Mouse (Mus musculus) hindbrain, embryonic 11.5 days (tissue): ENCODE results near the gene Rab11fip5. TPM values are rescaled to one million over a fixed set of nuclear protein-coding genes. Genes with fewer than 3 reads are reported as not detected.

Experiments used
- ATAC-seq: fragments of 200-750 bp; cut with Nextera tagmentation; 2 replicates; pipeline ENCODE4 v1.8.0; 2017; ENCODE audit warnings: mild to moderate bottlenecking, moderate TSS enrichment, moderate library complexity; ENCODE audit not compliant: low FRiP score
- DNase-seq: peaks from one replicate; pipeline ENCODE4 v3.0.0-alpha.2; 2015; ENCODE audit warnings: low spot score
- H3K27ac ChIP-seq: fragments of 300-500 bp; sonication (generic); 2 replicates; pipeline ENCODE4 v1.5.1; 2014; ENCODE audit warnings: mild to moderate bottlenecking, low read depth, low read length
- H3K27me3 ChIP-seq: fragments of 300-500 bp; sonication (generic); 2 replicates; pipeline ENCODE4 v1.6.1; 2014; ENCODE audit warnings: mild to moderate bottlenecking, low read length, moderate library complexity, mixed read lengths; ENCODE audit not compliant: control insufficient read depth, insufficient read depth
- H3K36me3 ChIP-seq: fragments of 300-500 bp; sonication (generic); 2 replicates; pipeline ENCODE4 v1.6.1; 2014; ENCODE audit warnings: mild to moderate bottlenecking, low read length, moderate library complexity, mixed read lengths; ENCODE audit not compliant: control insufficient read depth, insufficient read depth
- H3K4me1 ChIP-seq: fragments of 300-500 bp; sonication (generic); replicated peaks from 2 replicates; pipeline ENCODE4 v1.6.1; 2014; ENCODE audit warnings: low read length, mixed read lengths; ENCODE audit not compliant: control insufficient read depth, insufficient read depth
- H3K4me2 ChIP-seq: fragments of 300-500 bp; sonication (generic); replicated peaks from 2 replicates; pipeline ENCODE4 v1.6.1; 2014; ENCODE audit warnings: mild to moderate bottlenecking, low read depth, low read length
- H3K4me3 ChIP-seq: fragments of 300-500 bp; sonication (generic); 2 replicates; pipeline ENCODE4 v1.5.1; 2014; ENCODE audit warnings: low read depth, low read length
- H3K9ac ChIP-seq: fragments of 300-500 bp; sonication (generic); 2 replicates; pipeline ENCODE4 v1.6.1; 2014; ENCODE audit warnings: low read depth, low read length
- H3K9me3 ChIP-seq: fragments of 300-500 bp; sonication (generic); 2 replicates; pipeline ENCODE4 v1.6.1; 2016; ENCODE audit warnings: low read length; ENCODE audit not compliant: control insufficient read depth
- WGBS: fragments of 180-500 bp; shearing (Covaris S2); extraction: QIAGEN DNeasy Blood & Tissue Kit; methylation state at CpG from one replicate; pipeline ENCODE4 v1.1.7; 2014; 5-methylcytosine and 5-hydroxymethylcytosine counted together
- polyA plus RNA-seq: library from polyadenylated mRNA; unstranded; fragments of >200 nt; fragmentation: Nextera tagmentation; extraction: Ambion mirVana; gene quantifications from 2 replicates; pipeline ENCODE4 v1.2.1, GENCODE M21; 2014

The Rab11fip5 gene
- polyA plus RNA-seq, 1 experiment from 2014 or later, result 4.6 TPM

- Histone ChIP-seq H3K9ac (no peak overlapping the region), H3K4me3 (no peak overlapping the region), H3K27ac (no peak overlapping the region), H3K27me3 (0 out of 2 replicates have a peak, but pooled peaks cover 5% of the 10 kb centered on the region), H3K4me2 (no peak overlapping the region), H3K9me3 (no peaks in the 10 kb centered on the region), H3K4me1 (no peaks in the 10 kb centered on the region), H3K36me3 (no peaks in the 10 kb centered on the region)
- DNase-seq (no peak), ATAC-seq (no peak)
These were observed 40.2 kb downstream of the Rab11fip5 start for GRCm38 (mm10) chr6:85334251-85334650.

- Histone ChIP-seq H3K9ac (peak overlapping the region; percentile 76), H3K9me3 (no peaks in the 10 kb centered on the region), H3K4me1 (no peaks in the 10 kb centered on the region), H3K27me3 (0 out of 2 replicates have a peak, but pooled peaks cover 5% of the 10 kb centered on the region), H3K4me2 (peak overlapping the region; percentile 94), H3K4me3 (peak overlapping the region; percentile 59), H3K36me3 (no peaks in the 10 kb centered on the region), H3K27ac (no peak overlapping the region)
- no peak for ATAC-seq
- 7% methylated on average over 13 of the region's 13 CpGs for WGBS
- DNase-seq, result no peak
These were observed 40.7 kb downstream of the Rab11fip5 start for GRCm38 (mm10) chr6:85333732-85334131.

- Histone ChIP-seq H3K4me3 (peak within 1 kb of the TSS; percentile 59), H3K27me3 (0 out of 2 replicates have a peak, but pooled peaks cover 5% of the 10 kb centered on the region), H3K36me3 (no peaks in the 10 kb centered on the region), H3K4me2 (peak within 1 kb of the TSS; percentile 94), H3K27ac (peak within 1 kb of the TSS; percentile 87), H3K9ac (peak within 1 kb of the TSS; percentile 76), H3K9me3 (no peaks in the 10 kb centered on the region), H3K4me1 (no peaks in the 10 kb centered on the region)
- DNase-seq (peak; percentile 95), ATAC-seq (peak; percentile 98)
- whole genome bisulfite sequencing, result under 1% methylated on average over 49 of the region's 49 CpGs
These were observed 41.3 kb downstream of the Rab11fip5 start, which contains the start of gene Sfxn5 for GRCm38 (mm10) chr6:85333000-85333669. Gene Sfxn5, minus strand, starts transcription at chr6:85333422.

GRCm38 (mm10) chr6:85332351-85332999 is 42.0 kb downstream of the Rab11fip5 start:
- DNase-seq (no peak), ATAC-seq (peak; percentile 55)
- Histone ChIP-seq H3K4me3 (peak overlapping the region; percentile 59), H3K27me3 (0 out of 2 replicates have a peak, but pooled peaks cover 5% of the 10 kb centered on the region), H3K9ac (peak overlapping the region; percentile 66), H3K27ac (no peak overlapping the region; the same call in 1 of the 2 replicates), H3K4me2 (peak overlapping the region; percentile 94), H3K36me3 (no peaks in the 10 kb centered on the region), H3K4me1 (no peaks in the 10 kb centered on the region), H3K9me3 (no peaks in the 10 kb centered on the region)
- 1% methylated on average over 41 of the region's 41 CpGs for WGBS

GRCm38 (mm10) chr6:85331736-85332135 is 42.7 kb downstream of the Rab11fip5 start:
- Histone ChIP-seq H3K4me1 (no peaks in the 10 kb centered on the region), H3K9ac (no peak overlapping the region; the same call in 1 of the 2 replicates), H3K9me3 (no peaks in the 10 kb centered on the region), H3K36me3 (no peaks in the 10 kb centered on the region), H3K27me3 (0 out of 2 replicates have a peak, but pooled peaks cover 5% of the 10 kb centered on the region), H3K4me3 (peak overlapping the region; percentile 59; the same call in 1 of the 2 replicates), H3K4me2 (peak overlapping the region; percentile 94), H3K27ac (no peak overlapping the region)
- no peak for DNase-seq
- ATAC-seq, result no peak
- WGBS, result 11% methylated on average over 8 of the region's 8 CpGs

GRCm38 (mm10) chr6:85331221-85331735 is 43.2 kb downstream of the Rab11fip5 start:
- 0 out of 2 replicates have a peak, but pooled peaks cover 5% of the 10 kb centered on the region for H3K27me3 ChIP-seq
- no peak overlapping the region for H3K9ac ChIP-seq
- ATAC-seq, result no peak
- no peak overlapping the region for H3K4me2 ChIP-seq
- H3K9me3 ChIP-seq, result no peaks in the 10 kb centered on the region
- no peak for DNase-seq
- 61% methylated on average over 6 of the region's 6 CpGs for WGBS
- no peaks in the 10 kb centered on the region for H3K36me3 ChIP-seq
- no peaks in the 10 kb centered on the region for H3K4me1 ChIP-seq
- H3K4me3 ChIP-seq, result no peak overlapping the region
- H3K27ac ChIP-seq, result no peak overlapping the region

GRCm38 (mm10) chr6:85329666-85330185 is 44.7 kb downstream of the Rab11fip5 start:
- no peak for ATAC-seq
- Histone ChIP-seq H3K4me1 (no peaks in the 10 kb centered on the region), H3K4me3 (no peak overlapping the region), H3K27ac (no peak overlapping the region), H3K9ac (no peak overlapping the region), H3K9me3 (no peaks in the 10 kb centered on the region), H3K27me3 (0 out of 2 replicates have a peak, but pooled peaks cover 5% of the 10 kb centered on the region), H3K36me3 (no peaks in the 10 kb centered on the region), H3K4me2 (no peak overlapping the region)
- DNase-seq, result no peak
- WGBS, result 95% methylated on average over 4 of the region's 4 CpGs

- no peak overlapping the region for H3K27ac ChIP-seq
- H3K9me3 ChIP-seq, result no peaks in the 10 kb centered on the region
- H3K9ac ChIP-seq, result no peak overlapping the region
- 0 out of 2 replicates have a peak, but pooled peaks cover 4% of the 10 kb centered on the region for H3K27me3 ChIP-seq
- no peak for DNase-seq
- 89% methylated on average over 4 of the region's 4 CpGs for WGBS
- H3K36me3 ChIP-seq, result no peaks in the 10 kb centered on the region
- no peak overlapping the region for H3K4me2 ChIP-seq
- no peak for ATAC-seq
- H3K4me1 ChIP-seq, result no peaks in the 10 kb centered on the region
- no peak overlapping the region for H3K4me3 ChIP-seq
These were observed 47.9 kb downstream of the Rab11fip5 start for GRCm38 (mm10) chr6:85326564-85326963.
